Mouse (Mus musculus) CH12F3 (cell line): ENCODE measurements around the gene Hoxc11.

ENCODE experiments used
- in situ Hi-C: fragments of 300-500 bp; cut with MboI; formaldehyde crosslinking; loops from 2 replicates; pipeline ENCODE4 v1.14.3; 2020; ENCODE audit warnings: low sequenced_read_pairs

Hoxc11 gene

GRCm38 (mm10) chr15:102963671-102964640 is 9.7 kb downstream of the Hoxc11 start:
- in situ Hi-C loops: no loop called here

GRCm38 (mm10) chr15:102965003-102965891 is 11.0 kb downstream of the Hoxc11 start:
- in situ Hi-C loops: no loop called here

- in situ Hi-C loops: no loop called here
These were observed 11.9 kb downstream of the Hoxc11 start for GRCm38 (mm10) chr15:102965892-102966775.

GRCm38 (mm10) chr15:102966776-102967311 is 12.6 kb downstream of the Hoxc11 start, which contains the start of gene Hoxc10:
Hoxc10 (plus strand) TSS chr15:102966796.
- in situ Hi-C loops: no loop called here

- in situ Hi-C loops: no loop called here
These were observed 13.0 kb downstream of the Hoxc11 start, which contains the start of gene Hoxc5 for GRCm38 (mm10) chr15:102967312-102967510. Hoxc5 (plus strand) TSS chr15:102967443.

- in situ Hi-C loops: no loop called here
These were observed 13.5 kb downstream of the Hoxc11 start for GRCm38 (mm10) chr15:102967511-102968397.

- in situ Hi-C loops: no loop called here
These were observed 15.1 kb downstream of the Hoxc11 start for GRCm38 (mm10) chr15:102969296-102969695.

- in situ Hi-C loops: no loop called here
These were observed 16.5 kb downstream of the Hoxc11 start for GRCm38 (mm10) chr15:102970740-102971139.

- in situ Hi-C loops: no loop called here
These were observed 18.0 kb downstream of the Hoxc11 start for GRCm38 (mm10) chr15:102972254-102972653.

- in situ Hi-C loops: no loop called here
These were observed 18.5 kb downstream of the Hoxc11 start for GRCm38 (mm10) chr15:102972753-102973152.

GRCm38 (mm10) chr15:102975034-102975433 is 20.8 kb downstream of the Hoxc11 start:
- in situ Hi-C loops: loop anchor here (25.0 kb wide), 1 partner anchor 337 kb away; the partner anchor contains the start of gene Gpr84

GRCm38 (mm10) chr15:102975688-102976111 is 21.5 kb downstream of the Hoxc11 start:
- in situ Hi-C loops: loop anchor here (25.0 kb wide), 1 partner anchor 337 kb away; the partner anchor contains the start of gene Gpr84

GRCm38 (mm10) chr15:102976171-102976570 is 21.9 kb downstream of the Hoxc11 start, which contains the start of gene Hoxc9:
Hoxc9 (plus strand) TSS chr15:102976439.
- in situ Hi-C loops: loop anchor here (25.0 kb wide), 1 partner anchor 336 kb away; the partner anchor contains the start of gene Gpr84

- in situ Hi-C loops: loop anchor here (25.0 kb wide), 1 partner anchor 335 kb away; the partner anchor contains the start of gene Gpr84
These were observed 22.6 kb downstream of the Hoxc11 start for GRCm38 (mm10) chr15:102976631-102977422.

GRCm38 (mm10) chr15:102977423-102977974 is 23.3 kb downstream of the Hoxc11 start:
- in situ Hi-C loops: loop anchor here (25.0 kb wide), 1 partner anchor 335 kb away; the partner anchor contains the start of gene Gpr84

- in situ Hi-C loops: loop anchor here (25.0 kb wide), 1 partner anchor 333 kb away; the partner anchor contains the start of gene Gpr84
These were observed 24.6 kb downstream of the Hoxc11 start for GRCm38 (mm10) chr15:102978615-102979515.
